Mouse (Mus musculus): Measurements from ENCODE around the gene Slc6a17. TPM values are rescaled to one million over a fixed set of nuclear protein-coding genes. Genes with fewer than 3 reads are reported as not detected.

Gene Slc6a17
- polyA plus RNA-seq, 1 experiment, result 3.2 TPM

DNA sequence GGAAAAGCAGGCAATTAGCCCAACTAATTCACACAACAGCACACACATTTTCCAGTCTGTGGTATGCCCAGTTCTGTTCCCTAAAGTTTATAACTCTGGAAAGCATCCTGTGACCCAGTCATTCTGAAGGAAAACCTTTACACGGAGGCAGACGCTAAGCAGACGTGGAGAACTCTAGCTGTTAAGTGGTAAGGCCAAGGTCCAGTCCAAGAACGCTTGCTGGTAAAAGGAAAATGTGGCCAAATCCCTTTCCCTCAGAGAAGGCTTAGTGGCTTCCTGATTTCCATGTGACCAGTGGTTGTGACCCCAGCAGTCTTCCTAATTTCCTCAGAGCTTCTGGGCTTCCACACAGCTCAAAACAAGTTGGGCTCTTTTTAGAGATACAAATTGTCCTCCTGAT, 11.3 kb downstream of the Slc6a17 start:
- Histone ChIP-seq H3K4me3 (ENCODE audit: insufficient read depth, poor library complexity, severe bottlenecking) (no peak overlapping the region), H3K36me3 (ENCODE audit: control insufficient read depth, insufficient read depth) (no peaks in the 10 kb centered on the region), H3ac (ENCODE audit: control insufficient read depth, insufficient read length, low read depth) (no peak overlapping the region), H3K79me3 (ENCODE audit: low read depth) (no peaks in the 10 kb centered on the region), H3K79me2 (ENCODE audit: control insufficient read depth, insufficient read depth) (no peaks in the 10 kb centered on the region), H3K27me3 (ENCODE audit: control insufficient read depth, insufficient read depth, insufficient read length) (no peaks in the 10 kb centered on the region)
- TF ChIP-seq MYOD1 (IDR thresholded peaks at IDR 0.05; ENCODE audit: control insufficient read depth, insufficient read length, low read depth), result no peak
- no peak for TF ChIP-seq MAX (IDR thresholded peaks at IDR 0.05)

DNA sequence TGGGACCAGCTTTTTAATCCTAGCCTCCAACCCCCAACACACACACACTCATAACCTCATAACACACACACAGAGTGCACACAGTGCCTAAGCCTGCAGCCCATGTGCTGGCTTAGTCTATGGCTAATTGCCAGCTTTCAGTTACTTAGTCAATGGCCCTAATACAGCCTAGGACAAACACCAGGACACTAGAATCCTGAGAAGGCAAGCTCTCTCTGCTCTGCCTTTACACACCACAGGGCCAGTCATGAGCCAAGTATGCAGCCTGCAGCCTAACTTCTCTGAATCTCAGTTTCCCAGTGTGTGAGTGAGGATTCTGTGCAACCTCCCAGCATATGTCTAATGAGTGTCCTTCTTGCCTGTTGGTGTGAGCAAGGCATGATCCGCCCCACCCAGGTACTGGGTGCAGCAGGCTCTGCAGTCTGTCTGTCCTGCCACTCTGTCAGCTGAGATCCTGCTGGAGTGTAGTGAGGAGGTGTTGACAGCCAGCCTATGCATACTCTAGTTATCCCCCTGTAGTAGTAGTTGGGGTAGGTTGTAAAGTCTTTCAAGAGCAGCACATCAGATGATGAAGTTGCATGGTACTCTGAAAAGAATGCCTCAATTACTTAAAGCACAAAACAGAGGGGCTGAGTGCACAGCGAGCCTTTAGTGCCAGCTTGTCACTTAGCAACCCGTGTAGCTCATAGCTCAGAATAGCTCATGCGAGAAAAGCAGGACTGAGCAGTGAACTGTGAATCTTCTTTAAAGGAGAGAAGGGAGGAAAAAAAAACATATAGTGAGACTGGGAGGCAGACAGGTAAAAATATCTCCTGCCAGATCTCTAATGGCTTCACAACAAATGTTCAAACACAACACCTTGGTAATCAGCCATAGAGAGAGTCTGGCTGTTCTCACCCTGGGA, 12.1 kb downstream of the Slc6a17 start:
- Histone ChIP-seq H3K79me2 (ENCODE audit: control insufficient read depth, insufficient read depth) (no peaks in the 10 kb centered on the region), H3K36me3 (ENCODE audit: control insufficient read depth, insufficient read depth) (no peaks in the 10 kb centered on the region), H3ac (ENCODE audit: control insufficient read depth, insufficient read length, low read depth) (no peak overlapping the region), H3K4me3 (ENCODE audit: insufficient read depth, poor library complexity, severe bottlenecking) (no peak overlapping the region), H3K27me3 (ENCODE audit: control insufficient read depth, insufficient read depth, insufficient read length) (no peaks in the 10 kb centered on the region), H3K79me3 (ENCODE audit: low read depth) (no peaks in the 10 kb centered on the region)
- TF ChIP-seq CTCF (IDR thresholded peaks at IDR 0.05; ENCODE audit: control insufficient read depth, insufficient read depth, insufficient read length), result no peak
- TF ChIP-seq MYOG (IDR thresholded peaks at IDR 0.05; ENCODE audit: control insufficient read depth, extremely low read depth, insufficient read length), result no peak
- TF ChIP-seq MYOD1 (IDR thresholded peaks at IDR 0.05; ENCODE audit: control insufficient read depth, insufficient read length, low read depth), result no peak
- no peak for TF ChIP-seq MAX (IDR thresholded peaks at IDR 0.05)
- no peak for TF ChIP-seq CEBPB (IDR thresholded peaks at IDR 0.05; ENCODE audit: low read depth)
- TF ChIP-seq FOSL1 (IDR thresholded peaks at IDR 0.05; ENCODE audit: insufficient read depth, low read length, poor library complexity, severe bottlenecking), result no peak
- no peak for TF ChIP-seq USF1 (IDR thresholded peaks at IDR 0.05; ENCODE audit: low read depth)

DNA sequence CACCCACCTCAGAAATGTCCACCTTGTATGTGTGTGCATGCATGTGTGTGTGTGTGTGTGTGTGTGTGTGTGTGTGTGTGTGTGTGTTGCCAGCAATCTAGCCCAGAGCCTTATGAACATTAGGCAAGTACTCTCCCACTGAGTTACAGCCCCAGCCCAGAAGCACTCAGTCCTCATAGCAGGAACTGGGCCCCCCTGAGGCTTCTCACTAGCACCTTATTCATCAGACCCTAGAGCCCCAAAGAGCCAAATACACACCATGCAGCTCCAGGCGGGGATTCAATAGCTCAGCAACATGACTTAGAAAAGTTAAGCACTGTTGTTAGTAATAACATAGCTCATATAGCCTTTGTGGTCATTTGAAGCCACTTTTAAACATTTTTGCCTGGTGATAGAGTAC, 13.3 kb downstream of the Slc6a17 start:
- TF ChIP-seq MYOD1 (IDR thresholded peaks at IDR 0.05; ENCODE audit: control insufficient read depth, insufficient read length, low read depth) (no peak), FOSL1 (IDR thresholded peaks at IDR 0.05; ENCODE audit: insufficient read depth, low read length, poor library complexity, severe bottlenecking) (no peak), MYOG (IDR thresholded peaks at IDR 0.05; ENCODE audit: control insufficient read depth, extremely low read depth, insufficient read length) (no peak), MAX (IDR thresholded peaks at IDR 0.05) (no peak), CEBPB (IDR thresholded peaks at IDR 0.05; ENCODE audit: low read depth) (no peak), USF1 (IDR thresholded peaks at IDR 0.05; ENCODE audit: low read depth) (no peak)
- Histone ChIP-seq H3K27me3 (ENCODE audit: control insufficient read depth, insufficient read depth, insufficient read length) (no peaks in the 10 kb centered on the region), H3K79me2 (ENCODE audit: control insufficient read depth, insufficient read depth) (no peaks in the 10 kb centered on the region), H3ac (ENCODE audit: control insufficient read depth, insufficient read length, low read depth) (no peak overlapping the region), H3K4me3 (ENCODE audit: insufficient read depth, poor library complexity, severe bottlenecking) (no peak overlapping the region), H3K79me3 (ENCODE audit: low read depth) (no peaks in the 10 kb centered on the region), H3K36me3 (ENCODE audit: control insufficient read depth, insufficient read depth) (no peaks in the 10 kb centered on the region)

DNA sequence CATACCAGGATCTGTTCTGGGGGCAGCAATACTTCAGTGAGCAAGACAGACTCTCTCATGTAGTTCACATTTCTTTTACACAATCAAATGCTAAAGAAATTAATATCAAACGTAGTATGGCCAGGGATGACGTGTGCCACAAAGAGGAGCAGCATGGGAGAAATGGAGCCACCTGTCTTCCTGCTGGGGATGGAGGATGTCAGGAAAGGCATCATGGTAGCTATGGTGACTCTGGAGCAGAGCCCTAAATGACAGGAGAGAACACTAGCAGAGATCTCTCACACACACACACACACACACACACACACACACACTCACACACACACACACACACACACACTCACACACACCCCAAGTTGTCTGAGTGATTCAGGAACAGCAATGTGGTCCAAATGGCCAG, 14.1 kb downstream of the Slc6a17 start:
- TF ChIP-seq MAX (IDR thresholded peaks at IDR 0.05), result no peak
- TF ChIP-seq USF1 (IDR thresholded peaks at IDR 0.05; ENCODE audit: low read depth), result no peak
- TF ChIP-seq CEBPB (IDR thresholded peaks at IDR 0.05; ENCODE audit: low read depth), result no peak
- TF ChIP-seq CTCF (IDR thresholded peaks at IDR 0.05; ENCODE audit: control insufficient read depth, insufficient read depth, insufficient read length), result no peak
- TF ChIP-seq MYOG (IDR thresholded peaks at IDR 0.05; ENCODE audit: control insufficient read depth, extremely low read depth, insufficient read length), result no peak
- no peak for TF ChIP-seq MYOD1 (IDR thresholded peaks at IDR 0.05; ENCODE audit: control insufficient read depth, insufficient read length, low read depth)
- no peak for TF ChIP-seq FOSL1 (IDR thresholded peaks at IDR 0.05; ENCODE audit: insufficient read depth, low read length, poor library complexity, severe bottlenecking)
- Histone ChIP-seq H3K36me3 (ENCODE audit: control insufficient read depth, insufficient read depth) (no peaks in the 10 kb centered on the region), H3ac (ENCODE audit: control insufficient read depth, insufficient read length, low read depth) (no peak overlapping the region), H3K4me3 (ENCODE audit: insufficient read depth, poor library complexity, severe bottlenecking) (no peak overlapping the region), H3K27me3 (ENCODE audit: control insufficient read depth, insufficient read depth, insufficient read length) (no peaks in the 10 kb centered on the region), H3K79me2 (ENCODE audit: control insufficient read depth, insufficient read depth) (no peaks in the 10 kb centered on the region), H3K79me3 (ENCODE audit: low read depth) (no peaks in the 10 kb centered on the region)

DNA sequence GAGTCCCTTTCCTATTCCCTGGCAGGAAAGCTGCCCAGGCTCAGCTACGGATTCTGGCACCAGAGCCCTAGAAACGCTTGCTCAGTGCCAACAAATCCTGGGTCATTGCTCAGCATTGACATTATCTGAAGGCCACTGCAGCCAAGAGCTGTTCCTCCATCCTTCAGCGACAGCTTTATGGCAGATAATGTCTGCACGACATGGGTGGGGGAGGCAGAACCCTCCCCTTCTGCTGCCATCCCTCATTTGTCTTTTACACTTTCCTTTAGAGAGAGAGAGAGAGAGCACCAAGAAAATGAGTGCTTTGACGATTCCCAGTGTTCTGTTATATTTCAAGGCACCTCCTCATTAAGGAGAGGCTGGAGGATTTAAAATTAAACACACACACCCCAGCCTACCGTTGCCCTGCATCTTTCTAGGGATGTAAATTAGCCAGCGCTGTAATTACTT, 16.1 kb downstream of the Slc6a17 start:
- TF ChIP-seq USF1 (IDR thresholded peaks at IDR 0.05; ENCODE audit: low read depth) (no peak), FOSL1 (IDR thresholded peaks at IDR 0.05; ENCODE audit: insufficient read depth, low read length, poor library complexity, severe bottlenecking) (no peak), CEBPB (IDR thresholded peaks at IDR 0.05; ENCODE audit: low read depth) (no peak), MYOD1 (IDR thresholded peaks at IDR 0.05; ENCODE audit: control insufficient read depth, insufficient read length, low read depth) (no peak), MAX (IDR thresholded peaks at IDR 0.05) (no peak), MYOG (IDR thresholded peaks at IDR 0.05; ENCODE audit: control insufficient read depth, extremely low read depth, insufficient read length) (no peak), CTCF (IDR thresholded peaks at IDR 0.05; ENCODE audit: control insufficient read depth, insufficient read depth, insufficient read length) (no peak)
- Histone ChIP-seq H3K27me3 (ENCODE audit: control insufficient read depth, insufficient read depth, insufficient read length) (no peaks in the 10 kb centered on the region), H3K79me3 (ENCODE audit: low read depth) (no peaks in the 10 kb centered on the region)

DNA sequence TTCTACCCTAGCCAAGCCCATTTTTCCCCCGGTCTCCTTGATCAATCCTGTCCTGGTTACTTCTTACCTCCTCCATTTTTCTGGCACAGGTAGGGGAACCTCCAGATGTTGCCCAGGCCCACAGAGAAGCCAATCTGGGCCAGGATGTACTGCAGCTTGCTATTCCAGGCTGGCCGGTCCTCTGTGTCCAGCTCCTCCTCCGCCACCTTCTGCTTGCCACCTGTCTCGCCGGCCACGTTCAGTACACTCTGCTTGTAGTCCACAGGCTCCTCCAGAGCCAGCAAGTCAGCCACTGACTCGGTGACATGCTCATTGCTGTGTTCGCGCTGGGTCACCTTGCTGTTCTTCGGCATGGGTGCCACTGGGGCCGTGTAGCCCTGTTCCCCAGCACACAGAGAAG, 17.5 kb downstream of the Slc6a17 start:
- Histone ChIP-seq H3K79me2 (ENCODE audit: control insufficient read depth, insufficient read depth) (no peaks in the 10 kb centered on the region), H3K36me3 (ENCODE audit: control insufficient read depth, insufficient read depth) (no peaks in the 10 kb centered on the region)
- no peak for TF ChIP-seq MAX (IDR thresholded peaks at IDR 0.05)
- TF ChIP-seq MYOG (IDR thresholded peaks at IDR 0.05; ENCODE audit: control insufficient read depth, extremely low read depth, insufficient read length), result no peak
- no peak for TF ChIP-seq CTCF (IDR thresholded peaks at IDR 0.05; ENCODE audit: control insufficient read depth, insufficient read depth, insufficient read length)

More for the DNA sequence above, 16.1 kb downstream of the Slc6a17 start:
- H3K36me3 ChIP-seq (ENCODE audit: control insufficient read depth, insufficient read depth), result no peaks in the 10 kb centered on the region
- no peak overlapping the region for H3K4me3 ChIP-seq (ENCODE audit: insufficient read depth, poor library complexity, severe bottlenecking)
- no peak overlapping the region for H3ac ChIP-seq (ENCODE audit: control insufficient read depth, insufficient read length, low read depth)
- H3K79me2 ChIP-seq (ENCODE audit: control insufficient read depth, insufficient read depth), result no peaks in the 10 kb centered on the region

More for the DNA sequence above, 17.5 kb downstream of the Slc6a17 start:
- Histone ChIP-seq H3ac (ENCODE audit: control insufficient read depth, insufficient read length, low read depth) (no peak overlapping the region), H3K27me3 (ENCODE audit: control insufficient read depth, insufficient read depth, insufficient read length) (no peaks in the 10 kb centered on the region), H3K79me3 (ENCODE audit: low read depth) (no peaks in the 10 kb centered on the region), H3K4me3 (ENCODE audit: insufficient read depth, poor library complexity, severe bottlenecking) (no peak overlapping the region)

Data from C2C12 (cell line).